12 mouse cellular contexts compared by ENCODE assay signal in genomic region chr10:39572050-39572671, GRCm38 (mm10). TPM values are rescaled to one million over a fixed set of nuclear protein-coding genes. Genes with fewer than 3 reads are reported as not detected.
A peak's percentile ranks its signal among the peaks of the same experiment; 100 is the strongest.
DNase-seq lines count a peak whose midpoint lies in the region; ATAC-seq and TF ChIP-seq lines count a peak whose summit lies in the region.
"Had no signal": no experiment of that assay in that cellular context is flagged by ENCODE, and none has a peak within 500 bp of the region (broad histone marks: within the 10 kb centered on the region; RNA-seq: fewer than 3 reads in every experiment).

No protein-coding gene starts in this region.

- DNase-seq in layer of hippocampus, adult 2 months (ENCODE audit: low spot score in 2 of 2), result no peak
- no peak for DNase-seq in layer of hippocampus, postnatal 10 days (ENCODE audit: low spot score in 2 of 2)
- DNase-seq in forebrain, embryonic 14.5 days (ENCODE audit: low spot score), result peak; percentile 72
- no peak for DNase-seq in adrenal gland, adult 8-10 months
- no peak for DNase-seq in urinary bladder, postnatal 10 days (ENCODE audit: low spot score)
- DNase-seq in kidney, adult 9 months, result no peak
- DNase-seq: cerebellum, adult 11 months; heart, postnatal 36 days; liver had no signal

- no peak overlapping the region for H3K4me2 ChIP-seq in forebrain, embryonic 14.5 days (ENCODE audit: low read length)
- H3K4me2 ChIP-seq in intestine, embryonic 16.5 days (ENCODE audit: low read depth, low read length), result no peak overlapping the region
- H3K4me2 ChIP-seq in neural tube, embryonic 13.5 days, result no peak overlapping the region
- H3K4me2 ChIP-seq: stomach, embryonic 15.5 days had no signal

- WGBS in forebrain, embryonic 14.5 days, result 31% methylated on average over 9 of the region's 9 CpGs
- WGBS in intestine, embryonic 16.5 days, result 61% methylated on average over 9 of the region's 9 CpGs
- WGBS in neural tube, embryonic 13.5 days, result 30% methylated on average over 9 of the region's 9 CpGs

- ATAC-seq in forebrain, embryonic 14.5 days, result peak; percentile 35
- ATAC-seq in intestine, embryonic 16.5 days, result no peak
- ATAC-seq in neural tube, embryonic 13.5 days (ENCODE audit: low read depth), result peak; percentile 20; the same call in 1 of the 2 replicates

- no peak overlapping the region for H3K4me3 ChIP-seq in layer of hippocampus, adult 2 months
- no peak overlapping the region for H3K4me3 ChIP-seq in forebrain, embryonic 14.5 days (ENCODE audit: low read depth, low read length)
- H3K4me3 ChIP-seq in intestine, embryonic 16.5 days (ENCODE audit: low read length), result no peak overlapping the region
- H3K4me3 ChIP-seq in neural tube, embryonic 13.5 days, result no peak overlapping the region
- H3K4me3 ChIP-seq: stomach, embryonic 15.5 days had no signal

- peak overlapping the region; percentile 45; the same call in 1 of the 2 replicates for H3K9ac ChIP-seq in forebrain, embryonic 14.5 days (ENCODE audit: low read length)
- H3K9ac ChIP-seq in intestine, embryonic 16.5 days (ENCODE audit: low read depth, low read length), result 0 out of 2 replicates have a peak overlapping the region, but pooled peaks have one; percentile 11
- H3K9ac ChIP-seq in neural tube, embryonic 13.5 days, result peak overlapping the region; percentile 47; the same call in 1 of the 2 replicates
- H3K9ac ChIP-seq: stomach, embryonic 15.5 days had no signal

- H3K27ac ChIP-seq in layer of hippocampus, adult 2 months, result peak overlapping the region; percentile 73
- peak overlapping the region; percentile 86 for H3K27ac ChIP-seq in forebrain, embryonic 14.5 days (ENCODE audit: low read depth, low read length)
- H3K27ac ChIP-seq in intestine, embryonic 16.5 days (ENCODE audit: low read length), result no peak overlapping the region
- peak overlapping the region; percentile 89 for H3K27ac ChIP-seq in neural tube, embryonic 13.5 days (replicated peaks)

- H3K36me3 ChIP-seq in forebrain, embryonic 14.5 days (ENCODE audit: control insufficient read depth, insufficient read depth, low read length), result 0 out of 2 replicates have a peak, but pooled peaks cover under 1% of the 10 kb centered on the region
- no peaks in the 10 kb centered on the region for H3K36me3 ChIP-seq in intestine, embryonic 16.5 days (ENCODE audit: control insufficient read depth, insufficient read depth, low read length)
- H3K36me3 ChIP-seq in neural tube, embryonic 13.5 days, result 0 out of 2 replicates have a peak, but pooled peaks cover 5% of the 10 kb centered on the region
- H3K36me3 ChIP-seq: stomach, embryonic 15.5 days had no signal

- no peaks in the 10 kb centered on the region for H3K9me3 ChIP-seq in forebrain, embryonic 14.5 days (replicated peaks; ENCODE audit: control insufficient read depth, low read length)
- H3K9me3 ChIP-seq in intestine, embryonic 16.5 days (ENCODE audit: control insufficient read depth, low read length), result no peaks in the 10 kb centered on the region; the same call in 1 of the 2 replicates
- no peaks in the 10 kb centered on the region for H3K9me3 ChIP-seq in neural tube, embryonic 13.5 days
- H3K9me3 ChIP-seq: stomach, embryonic 15.5 days had no signal

- TF ChIP-seq CTCF in layer of hippocampus, adult 2 months (conservative IDR thresholded peaks at IDR 0.05), result no peak

- H3K27me3 ChIP-seq in forebrain, embryonic 14.5 days (replicated peaks; ENCODE audit: control insufficient read depth, insufficient read depth, low read length), result no peaks in the 10 kb centered on the region
- H3K27me3 ChIP-seq in intestine, embryonic 16.5 days (replicated peaks; ENCODE audit: control insufficient read depth, insufficient read depth, low read length), result no peaks in the 10 kb centered on the region
- no peaks in the 10 kb centered on the region for H3K27me3 ChIP-seq in neural tube, embryonic 13.5 days
- H3K27me3 ChIP-seq: stomach, embryonic 15.5 days had no signal

- H3K4me1 ChIP-seq in forebrain, embryonic 14.5 days (ENCODE audit: control insufficient read depth, insufficient read depth, low read length), result peaks cover 25% of the 10 kb centered on the region
- H3K4me1 ChIP-seq in intestine, embryonic 16.5 days (ENCODE audit: control insufficient read depth, insufficient read depth, low read length), result peaks cover 19% of the 10 kb centered on the region
- peaks cover 38% of the 10 kb centered on the region for H3K4me1 ChIP-seq in neural tube, embryonic 13.5 days (replicated peaks)

RNA-seq across cellular contexts. Expression of gene Traf3ip2, which starts 40.6 kb away (rescaled TPM):
- 1 to 10 TPM; 2.5 to 2.6 TPM for total RNA-seq in layer of hippocampus, adult 2 months (2021)
- total RNA-seq in layer of hippocampus, postnatal 10 days (2021), result 1 to 10 TPM; 1.9 to 2.0 TPM
- polyA plus RNA-seq in forebrain, embryonic 14.5 days (2014; fragmentation: Nextera tagmentation; extraction: Ambion mirVana), result 4.8 and 5.7 TPM in 2 replicates
- polyA plus RNA-seq in intestine, embryonic 16.5 days (2015; fragmentation: Nextera tagmentation; extraction: Ambion mirVana), result 28.0 and 33.4 TPM in 2 replicates
- 4.8 and 5.0 TPM in 2 replicates for polyA plus RNA-seq in neural tube, embryonic 13.5 days (2015; fragmentation: Nextera tagmentation; extraction: Ambion mirVana)
- total RNA-seq in adrenal gland, adult 8-10 months (2022), result 10 to 100 TPM; 16.5 to 28.8 (median 22.2) TPM

Comparison
In these comparisons a context has a peak if more than half of its experiments do, and no peak if none do; other contexts are left out.
1. RNA of gene Traf3ip2, which starts 40.6 kb away (total RNA-seq): 16.5 to 28.8 TPM in adrenal gland, adult 8-10 months; 2.5 to 2.6 TPM in layer of hippocampus, adult 2 months and 1.9 to 2.0 TPM in layer of hippocampus, postnatal 10 days; every median in the first group is over 4 times any median in the second.
2. Peak in every context shown above with its lines, with median percentiles within 50 percentile points of each other: H3K9ac ChIP-seq.